In genomic region chr12:85420945-85421344, GRCm38 (mm10) we compare ENCODE assay signal across 23 mouse cellular contexts. TPM values are rescaled to one million over a fixed set of nuclear protein-coding genes. Genes with fewer than 3 reads are reported as not detected.
DNase-seq lines count a peak whose midpoint lies in the region; ATAC-seq lines count a peak whose summit lies in the region.
"Had no signal": no experiment of that assay in that cellular context is flagged by ENCODE, and none has a peak within 500 bp of the region (broad histone marks: within the 10 kb centered on the region; RNA-seq: fewer than 3 reads in every experiment).

No protein-coding gene starts in this region.

- no peaks in the 10 kb centered on the region for H3K4me1 ChIP-seq in intestine, embryonic 16.5 days (ENCODE audit: control insufficient read depth, insufficient read depth, low read length)
- H3K4me1 ChIP-seq in midbrain, embryonic 15.5 days: no peaks in the 10 kb centered on the region
- H3K4me1 ChIP-seq: embryonic facial prominence, embryonic 12.5 days; liver, embryonic 15.5 days; neural tube, embryonic 13.5 days had no signal

- 69% methylated on average over 9 of the region's 9 CpGs for WGBS in intestine, embryonic 16.5 days
- WGBS in midbrain, embryonic 15.5 days: 74% methylated on average over 9 of the region's 9 CpGs

- no peak overlapping the region for H3K4me2 ChIP-seq in intestine, embryonic 16.5 days (ENCODE audit: low read depth, low read length)
- no peak overlapping the region for H3K4me2 ChIP-seq in midbrain, embryonic 15.5 days
- H3K4me2 ChIP-seq: embryonic facial prominence, embryonic 12.5 days; heart, embryonic 13.5 days; limb, embryonic 15.5 days; liver, embryonic 15.5 days; midbrain, embryonic 12.5 days; neural tube, embryonic 13.5 days; stomach, embryonic 15.5 days had no signal

- H3K9me3 ChIP-seq in intestine, embryonic 16.5 days (ENCODE audit: control insufficient read depth, low read length): no peaks in the 10 kb centered on the region
- no peaks in the 10 kb centered on the region for H3K9me3 ChIP-seq in midbrain, embryonic 15.5 days
- H3K9me3 ChIP-seq: embryonic facial prominence, embryonic 12.5 days; heart, embryonic 13.5 days; limb, embryonic 15.5 days; liver, embryonic 15.5 days; midbrain, embryonic 12.5 days; neural tube, embryonic 13.5 days; stomach, embryonic 15.5 days had no signal

- intact Hi-C loops in gastrocnemius, postnatal 36 days (cut with DNase I): no loop called here

- H3K9ac ChIP-seq in intestine, embryonic 16.5 days (ENCODE audit: low read depth, low read length): no peak overlapping the region
- H3K9ac ChIP-seq in midbrain, embryonic 15.5 days: no peak overlapping the region
- H3K9ac ChIP-seq: embryonic facial prominence, embryonic 12.5 days; heart, embryonic 13.5 days; limb, embryonic 15.5 days; liver, embryonic 15.5 days; midbrain, embryonic 12.5 days; neural tube, embryonic 13.5 days; stomach, embryonic 15.5 days had no signal

- H3K27me3 ChIP-seq in intestine, embryonic 16.5 days (replicated peaks; ENCODE audit: control insufficient read depth, insufficient read depth, low read length): no peaks in the 10 kb centered on the region
- H3K27me3 ChIP-seq in midbrain, embryonic 15.5 days (replicated peaks): no peaks in the 10 kb centered on the region
- H3K27me3 ChIP-seq: embryonic facial prominence, embryonic 12.5 days; heart, embryonic 13.5 days; limb, embryonic 15.5 days; liver, embryonic 15.5 days; midbrain, embryonic 12.5 days; neural tube, embryonic 13.5 days; stomach, embryonic 15.5 days had no signal

- H3K27ac ChIP-seq in intestine, embryonic 16.5 days (ENCODE audit: low read length): no peak overlapping the region
- no peak overlapping the region for H3K27ac ChIP-seq in midbrain, embryonic 15.5 days
- H3K27ac ChIP-seq: embryonic facial prominence, embryonic 12.5 days; heart, embryonic 13.5 days; limb, embryonic 15.5 days; liver, embryonic 15.5 days; macrophage; midbrain, embryonic 12.5 days; neural tube, embryonic 13.5 days; stomach, embryonic 15.5 days had no signal

- peak; percentile 53 to 59 for DNase-seq in cerebellum, postnatal 10 days
- DNase-seq in cerebellum, adult 9-10 months: no peak
- DNase-seq in 3134 (ENCODE audit: extremely low read depth, insufficient read length, low spot score) (peak; percentile 35), 416B (ENCODE audit: low read depth) (peak; percentile 21)
- peak; percentile 47 for DNase-seq in brain, adult 2 months (ENCODE audit: low read depth, low spot score)
- no peak for DNase-seq in gastrocnemius, postnatal 36 days
- DNase-seq: kidney, adult 18-20 months; kidney, postnatal 10 days; layer of hippocampus, postnatal 36 days; right cerebral cortex, postnatal 25 days; thymus, adult 18-20 months had no signal

- no peaks in the 10 kb centered on the region for H3K36me3 ChIP-seq in intestine, embryonic 16.5 days (ENCODE audit: control insufficient read depth, insufficient read depth, low read length)
- H3K36me3 ChIP-seq in midbrain, embryonic 15.5 days (replicated peaks): no peaks in the 10 kb centered on the region
- H3K36me3 ChIP-seq: embryonic facial prominence, embryonic 12.5 days; heart, embryonic 13.5 days; limb, embryonic 15.5 days; liver, embryonic 15.5 days; midbrain, embryonic 12.5 days; neural tube, embryonic 13.5 days; stomach, embryonic 15.5 days had no signal

- no peak for ATAC-seq in intestine, embryonic 16.5 days
- ATAC-seq in midbrain, embryonic 15.5 days (replicated peaks): no peak
- ATAC-seq: forebrain, embryonic 14.5 days; hindbrain, embryonic 16.5 days had no signal

- no peak overlapping the region for H3K4me3 ChIP-seq in intestine, embryonic 16.5 days (ENCODE audit: low read length)
- H3K4me3 ChIP-seq in midbrain, embryonic 15.5 days: no peak overlapping the region
- H3K4me3 ChIP-seq: embryonic facial prominence, embryonic 12.5 days; heart, embryonic 13.5 days; limb, embryonic 15.5 days; liver, embryonic 15.5 days; midbrain, embryonic 12.5 days; neural tube, embryonic 13.5 days; stomach, embryonic 15.5 days had no signal

RNA-seq across cellular contexts. Expression of gene Tmed10, which starts 46.3 kb away (rescaled TPM):
- 346 and 352 TPM in 2 replicates for polyA plus RNA-seq in intestine, embryonic 16.5 days (2015; fragmentation: Nextera tagmentation; extraction: Ambion mirVana)
- 100 to 1,000 TPM; 103 to 110 TPM for total RNA-seq in gastrocnemius, postnatal 36 days (2021)
- polyA plus RNA-seq in midbrain, embryonic 15.5 days (2015; fragmentation: Nextera tagmentation; extraction: Ambion mirVana): 172 and 173 TPM in 2 replicates

RNA-seq across cellular contexts. Expression of gene Fos, which starts 52.7 kb away (rescaled TPM):
- polyA plus RNA-seq in intestine, embryonic 16.5 days (2015; fragmentation: Nextera tagmentation; extraction: Ambion mirVana): 6.4 and 6.6 TPM in 2 replicates
- 10 to 100 TPM in 1 of 2 experiments, 1 to 10 TPM in 1; 7.2 to 13.7 TPM for total RNA-seq in gastrocnemius, postnatal 36 days (2021)
- polyA plus RNA-seq in midbrain, embryonic 15.5 days (2015; fragmentation: Nextera tagmentation; extraction: Ambion mirVana): 1.4 and 1.6 TPM in 2 replicates

Comparison
In these comparisons a context has a peak if more than half of its experiments do, and no peak if none do; other contexts are left out.
1. DNase-seq: peak in cerebellum, postnatal 10 days (2 of 2), 3134 (single experiment), 416B (single experiment) and brain, adult 2 months (single experiment); none in cerebellum, adult 9-10 months (single experiment) and gastrocnemius, postnatal 36 days (0 of 2).